Mouse (Mus musculus) liver, adult 2 months (tissue): ENCODE measurements around the gene Stx11.

ENCODE experiments used
- CTCF ChIP-seq: fragments of 200-500 bp; IDR thresholded peaks from 2 replicates; pipeline ENCODE4 v1.5.1; 2011; ENCODE audit warnings: low read depth, low read length, control low read depth
- POLR2A ChIP-seq: fragments of 200-500 bp; IDR thresholded peaks from 2 replicates; pipeline ENCODE4 v1.6.1; 2011; ENCODE audit warnings: low read length, control low read depth; ENCODE audit not compliant: insufficient read depth; ENCODE audit errors: extremely low read depth

DNA sequence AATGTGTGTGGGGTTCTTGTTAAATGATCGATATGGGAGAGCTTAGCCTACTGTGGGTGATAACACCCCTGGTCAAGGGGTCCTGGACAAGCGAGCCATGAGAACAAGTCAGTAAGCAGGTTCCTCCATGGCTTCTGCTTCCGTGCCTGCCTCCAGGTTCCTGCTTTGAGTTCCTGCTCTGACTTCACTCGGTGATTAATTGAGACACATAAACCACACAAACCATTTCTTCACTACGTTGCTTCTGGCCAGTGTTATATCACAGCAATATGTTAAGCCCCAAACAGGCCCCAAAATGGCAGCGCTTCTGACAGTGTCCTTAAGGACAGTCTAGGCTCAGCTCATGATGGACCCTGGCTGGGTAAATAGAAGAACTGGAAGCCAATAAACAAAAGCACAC is 35.9 kb downstream of the Stx11 start:
- TF ChIP-seq POLR2A (no peak), CTCF (no peak)
